Mouse (Mus musculus): ENCODE results near the gene Mgat1. TPM values are rescaled to one million over a fixed set of nuclear protein-coding genes. Genes with fewer than 3 reads are reported as not detected.

Gene Mgat1
- polyA plus RNA-seq, 1 experiment = 231 TPM

GRCm38 (mm10) chr11:49248226-49248973 is 4.4 kb downstream of the Mgat1 start:
- peak overlapping the region; percentile 5 for H3K4me3 ChIP-seq (ENCODE audit: low read depth, low read length)
- H3K4me1 ChIP-seq (ENCODE audit: control insufficient read depth, insufficient read depth, insufficient read length, low read length) = peaks cover 41% of the 10 kb centered on the region
- H3K27ac ChIP-seq (ENCODE audit: insufficient read depth, low read depth, low read length) = peak overlapping the region; percentile 97
- peaks cover 8% of the 10 kb centered on the region for H3K36me3 ChIP-seq (ENCODE audit: control insufficient read depth, insufficient read depth, low read length)
- TF ChIP-seq POLR2A (IDR thresholded peaks at IDR 0.05; ENCODE audit: low read depth, low read length) (no peak), CTCF (IDR thresholded peaks at IDR 0.05; ENCODE audit: extremely low read depth, insufficient read length, insufficient replicate concordance, low read depth, low read length) (no peak)
- 30% methylated on average over 6 of the region's 6 CpGs for WGBS
- no peaks in the 10 kb centered on the region for H3K27me3 ChIP-seq (ENCODE audit: control insufficient read depth, insufficient read depth, low read length)

- peak overlapping the region; percentile 24 for H3K4me3 ChIP-seq (ENCODE audit: low read depth, low read length)
- H3K27ac ChIP-seq (ENCODE audit: insufficient read depth, low read depth, low read length) = peak overlapping the region; percentile 97
- H3K27me3 ChIP-seq (ENCODE audit: control insufficient read depth, insufficient read depth, low read length) = no peaks in the 10 kb centered on the region
- 40% methylated on average over 6 of the region's 6 CpGs for WGBS
- H3K4me1 ChIP-seq (ENCODE audit: control insufficient read depth, insufficient read depth, insufficient read length, low read length) = peaks cover 41% of the 10 kb centered on the region
- no peak for TF ChIP-seq CTCF (IDR thresholded peaks at IDR 0.05; ENCODE audit: extremely low read depth, insufficient read length, insufficient replicate concordance, low read depth, low read length)
- TF ChIP-seq POLR2A (IDR thresholded peaks at IDR 0.05; ENCODE audit: low read depth, low read length) = no peak
- H3K36me3 ChIP-seq (ENCODE audit: control insufficient read depth, insufficient read depth, low read length) = peaks cover 15% of the 10 kb centered on the region
Observed at GRCm38 (mm10) chr11:49248974-49249700, 5.1 kb downstream of the Mgat1 start.

- 5% methylated on average over 10 of the region's 10 CpGs for WGBS
Observed at GRCm38 (mm10) chr11:49249811-49250421, 5.9 kb downstream of the Mgat1 start.

GRCm38 (mm10) chr11:49250422-49251379 is 6.7 kb downstream of the Mgat1 start:
- TF ChIP-seq CTCF (IDR thresholded peaks at IDR 0.05; ENCODE audit: extremely low read depth, insufficient read length, insufficient replicate concordance, low read depth, low read length) (peak; percentile 30; the same call in 1 of the 2 replicates), POLR2A (IDR thresholded peaks at IDR 0.05; ENCODE audit: low read depth, low read length) (peak; percentile 96)
- WGBS = 1% methylated on average over 45 of the region's 45 CpGs
- H3K4me1 ChIP-seq (ENCODE audit: control insufficient read depth, insufficient read depth, insufficient read length, low read length) = peaks cover 35% of the 10 kb centered on the region
- H3K27ac ChIP-seq (ENCODE audit: insufficient read depth, low read depth, low read length) = peak overlapping the region; percentile 97
- H3K4me3 ChIP-seq (ENCODE audit: low read depth, low read length) = peak overlapping the region; percentile 76
- peaks cover 24% of the 10 kb centered on the region for H3K36me3 ChIP-seq (ENCODE audit: control insufficient read depth, insufficient read depth, low read length)
- no peaks in the 10 kb centered on the region for H3K27me3 ChIP-seq (ENCODE audit: control insufficient read depth, insufficient read depth, low read length)

More at GRCm38 (mm10) chr11:49249811-49250421, 5.9 kb downstream of the Mgat1 start:
- H3K4me1 ChIP-seq (ENCODE audit: control insufficient read depth, insufficient read depth, insufficient read length, low read length) = peaks cover 38% of the 10 kb centered on the region
- peak overlapping the region; percentile 97 for H3K27ac ChIP-seq (ENCODE audit: insufficient read depth, low read depth, low read length)
- H3K27me3 ChIP-seq (ENCODE audit: control insufficient read depth, insufficient read depth, low read length) = no peaks in the 10 kb centered on the region
- H3K36me3 ChIP-seq (ENCODE audit: control insufficient read depth, insufficient read depth, low read length) = peaks cover 19% of the 10 kb centered on the region
- TF ChIP-seq CTCF (IDR thresholded peaks at IDR 0.05; ENCODE audit: extremely low read depth, insufficient read length, insufficient replicate concordance, low read depth, low read length) = no peak
- no peak for TF ChIP-seq POLR2A (IDR thresholded peaks at IDR 0.05; ENCODE audit: low read depth, low read length)
- H3K4me3 ChIP-seq (ENCODE audit: low read depth, low read length) = peak overlapping the region; percentile 76

- no peak for TF ChIP-seq CTCF (IDR thresholded peaks at IDR 0.05; ENCODE audit: extremely low read depth, insufficient read length, insufficient replicate concordance, low read depth, low read length)
- no peak for TF ChIP-seq POLR2A (IDR thresholded peaks at IDR 0.05; ENCODE audit: low read depth, low read length)
- H3K27me3 ChIP-seq (ENCODE audit: control insufficient read depth, insufficient read depth, low read length) = no peaks in the 10 kb centered on the region
- peak overlapping the region; percentile 97 for H3K27ac ChIP-seq (ENCODE audit: insufficient read depth, low read depth, low read length)
- WGBS = 45% methylated on average over 7 of the region's 7 CpGs
- peaks cover 26% of the 10 kb centered on the region for H3K36me3 ChIP-seq (ENCODE audit: control insufficient read depth, insufficient read depth, low read length)
- H3K4me1 ChIP-seq (ENCODE audit: control insufficient read depth, insufficient read depth, insufficient read length, low read length) = peaks cover 35% of the 10 kb centered on the region
- H3K4me3 ChIP-seq (ENCODE audit: low read depth, low read length) = peak overlapping the region; percentile 76; the same call in 1 of the 2 replicates
Observed at GRCm38 (mm10) chr11:49251380-49251761, 7.4 kb downstream of the Mgat1 start.

GRCm38 (mm10) chr11:49252048-49252447 is 8.1 kb downstream of the Mgat1 start:
- Histone ChIP-seq H3K4me3 (ENCODE audit: low read depth, low read length) (peak overlapping the region; percentile 24), H3K27ac (ENCODE audit: insufficient read depth, low read depth, low read length) (no peak overlapping the region), H3K4me1 (ENCODE audit: control insufficient read depth, insufficient read depth, insufficient read length, low read length) (peaks cover 33% of the 10 kb centered on the region), H3K27me3 (ENCODE audit: control insufficient read depth, insufficient read depth, low read length) (no peaks in the 10 kb centered on the region), H3K36me3 (ENCODE audit: control insufficient read depth, insufficient read depth, low read length) (peaks cover 27% of the 10 kb centered on the region)
- no peak for TF ChIP-seq POLR2A (IDR thresholded peaks at IDR 0.05; ENCODE audit: low read depth, low read length)
- no peak for TF ChIP-seq CTCF (IDR thresholded peaks at IDR 0.05; ENCODE audit: extremely low read depth, insufficient read length, insufficient replicate concordance, low read depth, low read length)
- WGBS = 73% methylated on average over 5 of the region's 5 CpGs

Data from small intestine, adult 2 months (tissue).